Mouse (Mus musculus) bone marrow macrophage, adult 2 months (primary cell): Measurements from ENCODE around the gene Stac.

Experiments used
- CTCF ChIP-seq: IDR thresholded peaks from 2 replicates; pipeline ENCODE4 v1.5.1; 2012; ENCODE audit warnings: low read depth, mild to moderate bottlenecking, low read length, moderate library complexity
- POLR2A ChIP-seq: IDR thresholded peaks from 2 replicates; pipeline ENCODE4 v1.6.1; 2012; ENCODE audit warnings: mild to moderate bottlenecking, low read depth, low read length, borderline replicate concordance

- TF ChIP-seq CTCF, result no peak
- no peak for TF ChIP-seq POLR2A
These were observed 147.5 kb downstream of the Stac start for GRCm38 (mm10) chr9:111542663-111543062.
